Mouse (Mus musculus) heart, adult 18-20 months (tissue): ENCODE results near the gene Parva. TPM values are rescaled to one million over a fixed set of nuclear protein-coding genes. Genes with fewer than 3 reads are reported as not detected.

Experiments used
- DNase-seq, 2 experiments: peaks; one replicate each; pipeline ENCODE4 v3.0.0; 2021 to 2022; ENCODE audit warnings: mixed read lengths in 1 of 2
- total RNA-seq, 2 experiments: library from RNA; stranded (reverse); gene quantifications; 2 replicates each; pipeline ENCODE4 v1.2.3; 2021

Parva gene
- total RNA-seq, 2 experiments from 2014 or later: 38.9 to 42.8 TPM

DNA sequence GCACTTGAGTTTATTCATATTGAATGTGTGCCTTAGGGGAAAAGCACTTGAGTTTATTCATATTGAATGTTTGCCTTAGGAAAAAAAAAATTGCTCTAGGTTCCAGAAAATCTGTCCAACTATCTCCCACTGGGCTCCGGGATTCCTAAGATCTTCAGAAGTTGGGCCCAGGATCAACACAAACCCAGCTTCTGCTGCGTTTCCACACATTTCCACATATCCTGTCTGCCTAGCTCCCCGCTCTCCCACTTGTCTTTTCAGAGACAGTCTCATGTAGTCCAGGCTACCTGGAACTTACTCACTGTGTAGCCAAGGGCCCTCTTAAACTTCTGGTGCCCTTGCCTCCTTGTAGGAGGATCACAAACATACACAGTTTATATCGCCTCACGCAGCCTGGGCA is 175.7 kb downstream of the Parva start:
- peak in 1 of 2 experiments; percentile 51 for DNase-seq

DNA sequence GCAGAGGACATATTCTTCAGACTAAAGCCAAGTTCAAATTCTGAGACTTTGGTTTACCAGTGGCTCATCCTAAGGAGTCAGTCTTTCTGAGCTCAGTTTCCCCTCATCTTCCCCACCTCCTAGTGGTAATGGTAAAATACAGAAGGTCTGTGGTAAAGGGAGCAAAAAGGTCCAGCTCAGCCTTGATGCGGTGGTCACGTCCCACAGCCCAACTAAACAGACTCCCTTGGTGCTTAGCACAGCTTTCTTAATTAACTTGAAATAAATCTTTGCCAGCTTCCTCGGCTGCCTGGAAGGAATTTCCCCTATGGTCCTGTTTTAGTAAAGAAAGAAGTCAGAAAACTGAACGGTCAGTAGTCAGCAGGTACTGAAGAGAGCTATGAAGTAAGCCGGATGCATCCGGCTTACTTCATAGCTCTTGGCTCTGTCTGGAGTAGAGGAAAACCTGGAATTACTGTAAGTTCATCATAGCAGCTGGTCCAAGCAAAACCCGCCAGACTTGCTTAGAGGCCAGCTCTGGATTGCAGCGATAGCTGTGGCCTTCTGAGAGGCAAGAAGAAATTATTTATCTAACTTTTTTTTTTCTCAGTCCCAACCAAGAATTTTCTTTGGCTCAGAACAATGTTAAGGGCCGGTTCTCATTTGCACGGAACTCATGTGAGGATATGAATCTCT is 176.3 kb downstream of the Parva start:
- peak; percentile 51 to 74 for DNase-seq

DNA sequence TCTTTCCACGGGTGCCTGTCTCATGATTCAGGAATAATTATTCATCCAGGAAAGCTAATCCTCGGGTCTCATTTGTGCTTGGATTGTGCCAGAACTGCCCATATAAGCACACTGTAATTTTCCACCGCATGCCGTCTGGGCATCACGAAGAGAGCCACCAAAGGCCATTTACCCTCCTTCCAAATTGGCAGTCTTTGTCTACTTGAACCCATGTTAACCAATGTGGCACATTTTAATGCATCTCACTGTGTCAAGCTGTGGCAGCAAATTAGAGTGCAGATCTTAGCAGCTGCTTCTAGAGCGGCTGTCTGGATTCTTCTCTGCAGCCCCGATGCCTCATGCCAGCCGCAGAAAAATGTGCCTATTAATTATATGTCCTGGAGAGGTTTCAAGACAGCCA is 176.9 kb downstream of the Parva start:
- DNase-seq: no peak

DNA sequence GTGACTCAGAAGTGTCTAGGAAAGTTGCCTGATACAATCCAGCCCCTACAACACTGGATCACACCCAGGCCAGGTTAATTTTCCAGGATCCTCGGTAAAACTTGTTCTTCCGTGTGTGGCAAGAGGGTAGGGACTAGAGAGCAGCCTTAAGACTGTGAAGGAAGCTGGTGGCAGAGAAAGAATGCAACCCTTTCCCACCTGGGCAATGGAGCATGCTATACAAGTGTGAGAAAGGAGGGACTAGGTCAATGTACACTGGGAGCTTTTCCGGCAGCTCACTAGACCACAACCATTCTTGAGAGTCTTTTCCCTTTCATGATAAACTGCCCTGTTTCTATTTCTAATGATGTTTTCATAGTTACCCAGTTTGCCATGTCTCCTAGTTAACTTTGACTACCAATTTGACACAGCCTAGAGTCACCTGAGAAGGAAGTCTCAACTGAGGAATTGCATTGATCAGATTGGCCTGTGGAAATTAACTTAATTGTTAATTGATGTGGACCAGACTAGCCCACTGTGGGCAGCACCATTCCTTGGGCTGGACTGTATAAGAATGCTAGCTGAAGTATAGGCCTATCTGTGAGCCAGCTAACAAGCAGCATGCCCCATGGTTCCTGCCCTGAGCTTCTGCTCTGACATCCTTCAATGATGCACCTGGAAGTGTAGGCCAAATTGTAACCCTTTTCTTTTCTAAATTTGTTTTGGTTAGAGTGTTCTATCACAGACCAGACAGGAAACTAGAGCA is 186.9 kb downstream of the Parva start:
- DNase-seq: no peak

DNA sequence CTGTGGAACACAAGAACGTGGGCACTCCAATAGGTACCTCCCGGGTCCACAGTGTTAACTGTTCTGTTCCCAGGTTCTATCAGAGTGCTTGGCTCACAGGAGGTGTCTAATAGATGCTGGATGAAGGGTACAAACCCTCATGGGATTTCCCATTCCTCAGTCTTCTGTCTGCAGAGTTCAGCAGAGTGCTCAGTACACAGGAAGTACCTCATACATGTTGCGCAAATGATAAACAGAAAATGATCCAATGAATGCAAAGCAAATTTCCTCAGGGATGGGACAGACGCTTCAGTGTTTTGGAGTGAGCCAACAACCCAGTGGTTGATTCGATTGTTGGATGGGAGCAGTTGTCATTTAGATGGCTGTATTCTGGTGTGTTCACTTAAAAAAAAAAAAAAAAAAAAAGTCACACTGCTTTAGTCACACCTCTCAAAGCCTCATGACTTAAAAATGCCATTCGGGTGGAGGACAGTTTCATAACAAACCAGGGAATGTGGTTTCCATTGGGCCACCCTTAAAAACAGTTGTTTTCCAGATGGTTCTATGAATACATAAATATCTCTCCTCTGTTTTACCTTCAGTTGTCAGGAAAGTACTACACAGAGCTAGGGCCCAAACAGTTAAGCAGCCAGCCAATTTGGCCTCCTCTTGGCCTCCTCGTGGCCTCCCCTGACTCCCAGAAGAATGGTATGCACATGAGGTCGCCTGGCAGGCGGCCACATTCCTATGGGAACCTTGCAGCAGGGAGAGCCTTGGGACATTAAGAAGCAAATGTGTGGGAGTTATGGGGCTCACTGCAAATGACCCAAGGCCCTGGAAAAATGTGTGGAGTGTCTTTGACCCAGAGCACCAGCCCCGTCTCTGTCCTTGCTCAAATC is 187.7 kb downstream of the Parva start:
- peak; percentile 62 for DNase-seq

DNA sequence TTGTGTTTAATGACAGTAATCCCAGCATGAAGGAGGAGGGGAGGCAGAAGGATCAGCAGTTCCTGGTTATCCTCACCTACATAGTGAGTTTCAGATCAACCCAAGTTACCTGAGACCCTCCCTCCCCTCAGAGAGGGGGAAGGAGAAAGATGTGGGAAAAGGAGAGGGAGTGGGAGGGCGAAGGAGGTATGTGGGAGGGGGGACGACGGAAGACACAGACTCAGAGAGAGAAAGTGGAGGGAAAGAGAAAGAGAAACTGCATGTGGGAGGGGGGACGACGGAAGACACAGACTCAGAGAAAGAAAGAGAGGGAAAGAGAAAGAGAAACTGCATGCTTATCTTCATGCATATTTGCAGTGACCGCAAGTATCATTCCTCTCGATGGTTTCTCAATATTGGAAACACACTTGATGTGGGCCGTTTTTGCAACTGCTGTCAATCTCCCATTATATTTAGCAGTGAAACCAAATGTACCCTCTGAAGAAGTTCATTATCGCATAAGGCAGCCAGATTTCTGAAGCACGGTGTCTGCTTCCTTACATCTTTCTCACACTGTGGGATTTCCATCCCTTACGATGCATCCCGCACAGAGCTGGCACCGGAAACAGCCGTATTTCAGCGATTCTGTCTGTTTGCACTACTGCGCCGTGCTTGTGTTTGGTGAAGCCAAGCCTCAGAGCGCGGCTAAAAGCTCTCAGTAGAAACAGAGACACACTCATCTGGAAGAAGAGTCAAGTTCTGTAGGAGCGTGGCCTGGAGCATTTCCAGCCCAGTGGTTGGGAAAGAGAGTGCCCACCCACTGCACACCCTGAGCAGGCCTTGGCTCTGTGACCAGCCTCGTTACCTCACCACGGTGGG is 193.2 kb downstream of the Parva start:
- peak; percentile 16 to 45 for DNase-seq

DNA sequence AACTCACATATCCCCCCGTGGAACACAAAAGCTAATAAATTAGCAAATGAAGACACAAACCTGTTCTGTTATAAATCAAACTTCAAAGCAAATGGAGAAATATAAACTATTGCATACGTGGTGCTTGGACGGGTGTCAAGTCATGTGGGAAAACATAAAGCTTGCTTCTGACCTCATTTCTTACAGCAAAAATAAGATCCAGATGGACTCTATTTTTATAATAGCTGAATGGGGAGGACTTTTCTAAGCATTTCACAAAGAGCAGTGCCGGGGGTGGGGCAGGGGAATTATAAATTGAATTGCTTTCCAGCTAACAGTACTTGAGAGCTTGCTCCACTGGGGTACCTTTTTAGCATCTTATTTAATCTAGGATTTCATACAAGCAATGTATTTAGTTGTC is 200.2 kb downstream of the Parva start:
- no peak for DNase-seq

DNA sequence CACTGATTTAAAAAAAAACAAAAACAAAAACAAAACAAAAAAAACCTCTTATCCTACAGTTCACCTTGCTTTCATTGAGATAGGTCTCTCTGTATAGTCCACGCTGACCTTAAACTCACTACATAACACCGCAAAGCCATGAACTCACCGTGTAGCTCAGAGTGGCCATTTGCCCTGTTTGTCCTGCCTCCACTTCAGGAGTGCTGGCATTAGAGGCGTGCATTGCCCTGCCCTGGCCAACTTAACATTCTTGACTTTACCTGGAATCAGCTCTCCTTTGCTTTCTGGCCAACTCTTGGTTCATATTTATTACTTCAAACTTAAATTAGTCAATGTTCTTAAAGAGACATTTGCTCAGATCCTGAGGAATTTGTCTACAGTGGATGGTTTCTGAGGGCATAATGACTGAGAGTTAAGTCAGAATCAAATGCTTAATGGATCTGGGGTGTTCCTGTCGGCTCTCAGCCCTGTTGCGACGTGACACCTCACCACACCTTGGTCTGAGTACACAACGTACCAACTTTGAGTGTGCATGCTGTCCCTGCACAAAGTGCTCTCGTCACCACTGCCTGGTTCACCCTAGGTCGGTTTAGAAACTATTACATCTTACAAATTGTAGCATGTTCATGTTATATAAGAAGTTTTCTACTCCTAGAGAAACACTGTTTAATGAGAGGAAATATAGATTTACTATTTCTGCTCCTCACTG is 207.4 kb downstream of the Parva start:
- no peak for DNase-seq

DNA sequence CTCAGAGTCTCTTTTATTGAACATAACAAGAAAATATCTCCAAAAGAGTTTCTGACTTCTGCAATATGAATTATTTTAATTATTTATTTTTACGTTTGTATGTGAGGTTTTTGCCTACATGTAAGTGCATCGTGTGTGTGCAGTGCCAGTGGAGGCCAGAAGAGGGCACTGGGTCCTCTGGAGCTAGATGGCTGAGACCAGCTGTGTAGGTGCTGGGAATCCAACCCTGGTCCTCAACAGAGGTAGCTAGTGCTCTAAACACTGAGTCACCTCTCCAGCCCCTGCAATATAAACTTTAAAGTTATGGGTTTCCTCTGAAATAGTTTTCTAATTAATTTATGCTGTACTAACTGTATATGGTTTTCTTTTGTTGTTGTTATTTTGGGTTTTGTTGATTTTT is 208.6 kb downstream of the Parva start:
- DNase-seq: no peak

Other genes with a start within 250 kb of the Parva start
- gene Mical2, start 201.6 kb upstream of the Parva start, total RNA-seq: 10 to 100 TPM; 80.4 to 85.1 TPM